Mouse (Mus musculus): Measurements from ENCODE around the gene Ulk2. TPM values are rescaled to one million over a fixed set of nuclear protein-coding genes. Genes with fewer than 3 reads are reported as not detected.

Ulk2 gene
- polyA plus RNA-seq (2015; fragmentation: Nextera tagmentation; extraction: Ambion mirVana) = 12.0 and 12.2 TPM in 2 replicates

GRCm38 (mm10) chr11:61854988-61855411, at the start of gene Ulk2:
Gene Ulk2, minus strand, starts transcription at chr11:61855073.
- Histone ChIP-seq H3K27me3 (no peaks in the 10 kb centered on the region), H3K9ac (peak within 1 kb of the TSS; percentile 92), H3K4me3 (peak within 1 kb of the TSS; percentile 90), H3K4me2 (peak within 1 kb of the TSS; percentile 88), H3K27ac (peak within 1 kb of the TSS; percentile 86), H3K36me3 (peaks cover 2% of the 10 kb centered on the region; the same call in 1 of the 2 replicates), H3K9me3 (no peaks in the 10 kb centered on the region), H3K4me1 (peaks cover 5% of the 10 kb centered on the region; the same call in 1 of the 2 replicates)
- peak; percentile 91 for ATAC-seq (ENCODE audit: borderline replicate concordance, extremely low read depth, low FRiP score, low TSS enrichment)
- WGBS = 0% methylated on average over 46 of the region's 58 CpGs

GRCm38 (mm10) chr11:61882183-61882582, 27.3 kb upstream of the Ulk2 start:
- Histone ChIP-seq H3K9ac (no peak overlapping the region), H3K4me1 (no peaks in the 10 kb centered on the region), H3K36me3 (peaks cover 61% of the 10 kb centered on the region), H3K27me3 (no peaks in the 10 kb centered on the region), H3K9me3 (no peaks in the 10 kb centered on the region), H3K27ac (no peak overlapping the region), H3K4me3 (no peak overlapping the region), H3K4me2 (no peak overlapping the region)
- 76% methylated on average over 5 of the region's 5 CpGs for WGBS
- ATAC-seq (ENCODE audit: borderline replicate concordance, extremely low read depth, low FRiP score, low TSS enrichment) = no peak

- Histone ChIP-seq H3K27me3 (no peaks in the 10 kb centered on the region), H3K27ac (no peak overlapping the region), H3K9me3 (no peaks in the 10 kb centered on the region), H3K4me3 (no peak overlapping the region), H3K36me3 (peaks cover 67% of the 10 kb centered on the region), H3K4me2 (no peak overlapping the region), H3K4me1 (no peaks in the 10 kb centered on the region), H3K9ac (no peak overlapping the region)
- ATAC-seq (ENCODE audit: borderline replicate concordance, extremely low read depth, low FRiP score, low TSS enrichment) = no peak
Measured at GRCm38 (mm10) chr11:61879921-61880320, 25.0 kb upstream of the Ulk2 start.

- 90% methylated on average over 5 of the region's 5 CpGs for WGBS
- Histone ChIP-seq H3K36me3 (peaks cover 60% of the 10 kb centered on the region), H3K9ac (no peak overlapping the region), H3K27me3 (no peaks in the 10 kb centered on the region), H3K9me3 (no peaks in the 10 kb centered on the region), H3K4me1 (no peaks in the 10 kb centered on the region), H3K27ac (no peak overlapping the region), H3K4me2 (no peak overlapping the region), H3K4me3 (no peak overlapping the region)
- no peak for ATAC-seq (ENCODE audit: borderline replicate concordance, extremely low read depth, low FRiP score, low TSS enrichment)
Measured at GRCm38 (mm10) chr11:61871881-61872280, 17.0 kb upstream of the Ulk2 start.

GRCm38 (mm10) chr11:61866856-61867255, 12.0 kb upstream of the Ulk2 start:
- Histone ChIP-seq H3K27ac (no peak overlapping the region), H3K4me1 (no peaks in the 10 kb centered on the region), H3K36me3 (peaks cover 23% of the 10 kb centered on the region), H3K4me2 (no peak overlapping the region), H3K9ac (no peak overlapping the region), H3K9me3 (no peaks in the 10 kb centered on the region), H3K4me3 (no peak overlapping the region), H3K27me3 (no peaks in the 10 kb centered on the region)
- ATAC-seq (ENCODE audit: borderline replicate concordance, extremely low read depth, low FRiP score, low TSS enrichment) = no peak

GRCm38 (mm10) chr11:61861781-61862547, 7.1 kb upstream of the Ulk2 start:
- no peak overlapping the region for H3K9ac ChIP-seq
- H3K27ac ChIP-seq = no peak overlapping the region
- H3K27me3 ChIP-seq = no peaks in the 10 kb centered on the region
- H3K4me2 ChIP-seq = no peak overlapping the region
- no peaks in the 10 kb centered on the region for H3K4me1 ChIP-seq
- H3K36me3 ChIP-seq = no peaks in the 10 kb centered on the region
- no peaks in the 10 kb centered on the region for H3K9me3 ChIP-seq
- H3K4me3 ChIP-seq = no peak overlapping the region
- no peak for ATAC-seq (ENCODE audit: borderline replicate concordance, extremely low read depth, low FRiP score, low TSS enrichment)
- 57% methylated on average over 6 of the region's 6 CpGs for WGBS

- Histone ChIP-seq H3K9ac (no peak overlapping the region), H3K27ac (no peak overlapping the region), H3K4me3 (no peak overlapping the region), H3K9me3 (no peaks in the 10 kb centered on the region), H3K4me1 (no peaks in the 10 kb centered on the region), H3K36me3 (no peaks in the 10 kb centered on the region), H3K4me2 (no peak overlapping the region), H3K27me3 (no peaks in the 10 kb centered on the region)
- 57% methylated on average over 1 of the region's 1 CpGs for whole genome bisulfite sequencing
- ATAC-seq (ENCODE audit: borderline replicate concordance, extremely low read depth, low FRiP score, low TSS enrichment) = no peak
Measured at GRCm38 (mm10) chr11:61859316-61859715, 4.4 kb upstream of the Ulk2 start.

- no peak for ATAC-seq (ENCODE audit: borderline replicate concordance, extremely low read depth, low FRiP score, low TSS enrichment)
- Histone ChIP-seq H3K9me3 (no peaks in the 10 kb centered on the region), H3K27me3 (no peaks in the 10 kb centered on the region), H3K4me2 (peak overlapping the region; percentile 88), H3K4me3 (peak overlapping the region; percentile 90), H3K9ac (peak overlapping the region; percentile 92), H3K36me3 (peaks cover 2% of the 10 kb centered on the region; the same call in 1 of the 2 replicates), H3K27ac (0 out of 2 replicates have a peak overlapping the region, but pooled peaks have one; percentile 86), H3K4me1 (peaks cover 5% of the 10 kb centered on the region; the same call in 1 of the 2 replicates)
- 36% methylated on average over 6 of the region's 6 CpGs for WGBS
Measured at GRCm38 (mm10) chr11:61855539-61855938, 666 bp upstream of the Ulk2 start.

GRCm38 (mm10) chr11:61854211-61854987, 474 bp downstream of the Ulk2 start:
- Histone ChIP-seq H3K27me3 (no peaks in the 10 kb centered on the region), H3K4me3 (peak overlapping the region; percentile 90), H3K9me3 (no peaks in the 10 kb centered on the region), H3K4me1 (peaks cover 5% of the 10 kb centered on the region; the same call in 1 of the 2 replicates), H3K27ac (peak overlapping the region; percentile 86), H3K36me3 (peaks cover 2% of the 10 kb centered on the region; the same call in 1 of the 2 replicates), H3K9ac (peak overlapping the region; percentile 92), H3K4me2 (peak overlapping the region; percentile 88)
- WGBS = under 1% methylated on average over 80 of the region's 87 CpGs
- ATAC-seq (ENCODE audit: borderline replicate concordance, extremely low read depth, low FRiP score, low TSS enrichment) = peak; percentile 83

GRCm38 (mm10) chr11:61853659-61854058, 1.2 kb downstream of the Ulk2 start:
- Histone ChIP-seq H3K27me3 (no peaks in the 10 kb centered on the region), H3K9ac (peak overlapping the region; percentile 92), H3K36me3 (peaks cover 2% of the 10 kb centered on the region; the same call in 1 of the 2 replicates), H3K4me3 (peak overlapping the region; percentile 90), H3K27ac (0 out of 2 replicates have a peak overlapping the region, but pooled peaks have one; percentile 86), H3K9me3 (no peaks in the 10 kb centered on the region), H3K4me2 (peak overlapping the region; percentile 88), H3K4me1 (peaks cover 5% of the 10 kb centered on the region; the same call in 1 of the 2 replicates)
- ATAC-seq (ENCODE audit: borderline replicate concordance, extremely low read depth, low FRiP score, low TSS enrichment) = no peak
- 10% methylated on average over 5 of the region's 5 CpGs for WGBS

GRCm38 (mm10) chr11:61852916-61853315, 2.0 kb downstream of the Ulk2 start:
- Histone ChIP-seq H3K9me3 (no peaks in the 10 kb centered on the region), H3K27ac (no peak overlapping the region), H3K4me2 (no peak overlapping the region), H3K27me3 (no peaks in the 10 kb centered on the region), H3K4me3 (no peak overlapping the region), H3K4me1 (peaks cover 5% of the 10 kb centered on the region; the same call in 1 of the 2 replicates), H3K9ac (no peak overlapping the region), H3K36me3 (peaks cover 2% of the 10 kb centered on the region; the same call in 1 of the 2 replicates)
- no peak for ATAC-seq (ENCODE audit: borderline replicate concordance, extremely low read depth, low FRiP score, low TSS enrichment)

- Histone ChIP-seq H3K4me3 (no peak overlapping the region), H3K36me3 (peaks cover 2% of the 10 kb centered on the region; the same call in 1 of the 2 replicates), H3K27ac (no peak overlapping the region), H3K4me2 (no peak overlapping the region), H3K9ac (no peak overlapping the region), H3K4me1 (peaks cover 5% of the 10 kb centered on the region; the same call in 1 of the 2 replicates), H3K9me3 (no peaks in the 10 kb centered on the region), H3K27me3 (no peaks in the 10 kb centered on the region)
- 69% methylated on average over 3 of the region's 3 CpGs for WGBS
- ATAC-seq (ENCODE audit: borderline replicate concordance, extremely low read depth, low FRiP score, low TSS enrichment) = no peak
Measured at GRCm38 (mm10) chr11:61851195-61851594, 3.7 kb downstream of the Ulk2 start.

Data from lung, embryonic 15.5 days (tissue).